Mouse (Mus musculus): ENCODE data around the gene Ppip5k2.

- TF ChIP-seq CTCF (conservative IDR thresholded peaks at IDR 0.05; ENCODE audit: low read length): no peak
- TF ChIP-seq POU5F1 (IDR thresholded peaks at IDR 0.05; ENCODE audit: borderline replicate concordance, low read length): no peak
Observed at GRCm38 (mm10) chr1:97660687-97661405, 109.4 kb downstream of the Ppip5k2 start.

Data from E14TG2a.4 (cell line).